Mouse (Mus musculus): ENCODE measurements around the gene Scd3. TPM values are rescaled to one million over a fixed set of nuclear protein-coding genes. Genes with fewer than 3 reads are reported as not detected.

Gene Scd3
- 0.35 and 0.36 TPM in 2 replicates for polyA plus RNA-seq (2016; fragmentation: Nextera tagmentation; extraction: Ambion mirVana)

GRCm38 (mm10) chr19:44203015-44203564 is at the start of gene Scd3:
Scd3 (plus strand) TSS chr19:44203269.
- Histone ChIP-seq H3K27ac (no peak within 1 kb of the TSS), H3K4me1 (no peaks in the 10 kb centered on the region), H3K27me3 (no peaks in the 10 kb centered on the region), H3K4me3 (no peak within 1 kb of the TSS), H3K36me3 (no peaks in the 10 kb centered on the region), H3K9ac (no peak within 1 kb of the TSS), H3K9me3 (no peaks in the 10 kb centered on the region), H3K4me2 (replicated peaks) (no peak within 1 kb of the TSS)
- 91% methylated on average over 9 of the region's 9 CpGs for WGBS
- no peak for ATAC-seq (ENCODE audit: insufficient number of reproducible peaks, insufficient read depth, low FRiP score, low TSS enrichment)

GRCm38 (mm10) chr19:44153781-44154180 is 49.3 kb upstream of the Scd3 start:
- H3K9me3 ChIP-seq, result no peaks in the 10 kb centered on the region
- no peaks in the 10 kb centered on the region for H3K4me1 ChIP-seq
- no peak overlapping the region for H3K4me3 ChIP-seq
- no peak overlapping the region for H3K9ac ChIP-seq
- H3K27me3 ChIP-seq, result peaks cover 8% of the 10 kb centered on the region; the same call in 1 of the 2 replicates
- no peak overlapping the region for H3K4me2 ChIP-seq (replicated peaks)
- 85% methylated on average over 5 of the region's 5 CpGs for WGBS
- no peaks in the 10 kb centered on the region for H3K36me3 ChIP-seq
- ATAC-seq (ENCODE audit: insufficient number of reproducible peaks, insufficient read depth, low FRiP score, low TSS enrichment), result no peak
- H3K27ac ChIP-seq, result no peak overlapping the region

GRCm38 (mm10) chr19:44157005-44157404 is 46.1 kb upstream of the Scd3 start:
- H3K36me3 ChIP-seq, result no peaks in the 10 kb centered on the region
- no peaks in the 10 kb centered on the region for H3K4me1 ChIP-seq
- ATAC-seq (ENCODE audit: insufficient number of reproducible peaks, insufficient read depth, low FRiP score, low TSS enrichment), result no peak
- H3K27me3 ChIP-seq, result peaks cover 2% of the 10 kb centered on the region; the same call in 1 of the 2 replicates
- no peak overlapping the region for H3K27ac ChIP-seq
- 94% methylated on average over 10 of the region's 10 CpGs for WGBS
- no peak overlapping the region for H3K4me3 ChIP-seq
- H3K4me2 ChIP-seq (replicated peaks), result no peak overlapping the region
- H3K9ac ChIP-seq, result no peak overlapping the region
- H3K9me3 ChIP-seq, result no peaks in the 10 kb centered on the region

GRCm38 (mm10) chr19:44159386-44159785 is 43.7 kb upstream of the Scd3 start:
- H3K27ac ChIP-seq, result no peak overlapping the region
- ATAC-seq (ENCODE audit: insufficient number of reproducible peaks, insufficient read depth, low FRiP score, low TSS enrichment), result no peak
- H3K27me3 ChIP-seq, result no peaks in the 10 kb centered on the region
- H3K4me2 ChIP-seq (replicated peaks), result no peak overlapping the region
- H3K4me3 ChIP-seq, result no peak overlapping the region
- no peaks in the 10 kb centered on the region for H3K9me3 ChIP-seq
- 84% methylated on average over 3 of the region's 3 CpGs for WGBS
- H3K4me1 ChIP-seq, result no peaks in the 10 kb centered on the region
- no peaks in the 10 kb centered on the region for H3K36me3 ChIP-seq
- H3K9ac ChIP-seq, result no peak overlapping the region

GRCm38 (mm10) chr19:44161515-44161914 is 41.6 kb upstream of the Scd3 start:
- H3K27me3 ChIP-seq, result no peaks in the 10 kb centered on the region
- WGBS, result 10% methylated on average over 3 of the region's 3 CpGs
- ATAC-seq (ENCODE audit: insufficient number of reproducible peaks, insufficient read depth, low FRiP score, low TSS enrichment), result no peak
- H3K4me1 ChIP-seq, result no peaks in the 10 kb centered on the region
- H3K9ac ChIP-seq, result no peak overlapping the region
- no peak overlapping the region for H3K4me3 ChIP-seq
- H3K36me3 ChIP-seq, result no peaks in the 10 kb centered on the region
- no peak overlapping the region for H3K4me2 ChIP-seq (replicated peaks)
- H3K9me3 ChIP-seq, result no peaks in the 10 kb centered on the region
- H3K27ac ChIP-seq, result no peak overlapping the region

- Histone ChIP-seq H3K4me3 (no peak overlapping the region), H3K9me3 (no peaks in the 10 kb centered on the region), H3K4me2 (replicated peaks) (no peak overlapping the region), H3K27ac (no peak overlapping the region), H3K27me3 (no peaks in the 10 kb centered on the region), H3K4me1 (no peaks in the 10 kb centered on the region), H3K9ac (no peak overlapping the region), H3K36me3 (no peaks in the 10 kb centered on the region)
- ATAC-seq (ENCODE audit: insufficient number of reproducible peaks, insufficient read depth, low FRiP score, low TSS enrichment), result no peak
- WGBS, result 65% methylated on average over 8 of the region's 8 CpGs
Observed at GRCm38 (mm10) chr19:44174835-44175234, 28.2 kb upstream of the Scd3 start.

- 80% methylated on average over 3 of the region's 3 CpGs for WGBS
Observed at GRCm38 (mm10) chr19:44176741-44177140, 26.3 kb upstream of the Scd3 start.

GRCm38 (mm10) chr19:44180502-44180901 is 22.6 kb upstream of the Scd3 start:
- H3K9me3 ChIP-seq, result no peaks in the 10 kb centered on the region
- H3K4me1 ChIP-seq, result no peaks in the 10 kb centered on the region
- H3K27ac ChIP-seq, result no peak overlapping the region
- H3K4me2 ChIP-seq (replicated peaks), result no peak overlapping the region
- no peak overlapping the region for H3K9ac ChIP-seq
- no peak overlapping the region for H3K4me3 ChIP-seq
- H3K27me3 ChIP-seq, result no peaks in the 10 kb centered on the region
- no peaks in the 10 kb centered on the region for H3K36me3 ChIP-seq
- no peak for ATAC-seq (ENCODE audit: insufficient number of reproducible peaks, insufficient read depth, low FRiP score, low TSS enrichment)
- WGBS, result 86% methylated on average over 1 of the region's 1 CpGs

More at GRCm38 (mm10) chr19:44176741-44177140, 26.3 kb upstream of the Scd3 start:
- Histone ChIP-seq H3K4me2 (replicated peaks) (no peak overlapping the region), H3K9me3 (no peaks in the 10 kb centered on the region), H3K9ac (no peak overlapping the region), H3K36me3 (no peaks in the 10 kb centered on the region), H3K27me3 (no peaks in the 10 kb centered on the region), H3K4me1 (no peaks in the 10 kb centered on the region), H3K4me3 (no peak overlapping the region), H3K27ac (no peak overlapping the region)
- no peak for ATAC-seq (ENCODE audit: insufficient number of reproducible peaks, insufficient read depth, low FRiP score, low TSS enrichment)

- no peaks in the 10 kb centered on the region for H3K27me3 ChIP-seq
- no peaks in the 10 kb centered on the region for H3K36me3 ChIP-seq
- no peaks in the 10 kb centered on the region for H3K9me3 ChIP-seq
- 74% methylated on average over 3 of the region's 3 CpGs for WGBS
- no peak overlapping the region for H3K4me3 ChIP-seq
- H3K9ac ChIP-seq, result no peak overlapping the region
- H3K4me2 ChIP-seq (replicated peaks), result no peak overlapping the region
- no peak overlapping the region for H3K27ac ChIP-seq
- H3K4me1 ChIP-seq, result no peaks in the 10 kb centered on the region
- ATAC-seq (ENCODE audit: insufficient number of reproducible peaks, insufficient read depth, low FRiP score, low TSS enrichment), result no peak
Observed at GRCm38 (mm10) chr19:44183968-44184367, 19.1 kb upstream of the Scd3 start.

GRCm38 (mm10) chr19:44189056-44189455 is 14.0 kb upstream of the Scd3 start:
- H3K4me2 ChIP-seq (replicated peaks), result no peak overlapping the region
- no peaks in the 10 kb centered on the region for H3K27me3 ChIP-seq
- H3K9me3 ChIP-seq, result no peaks in the 10 kb centered on the region
- no peak overlapping the region for H3K9ac ChIP-seq
- no peak for ATAC-seq (ENCODE audit: insufficient number of reproducible peaks, insufficient read depth, low FRiP score, low TSS enrichment)
- 90% methylated on average over 4 of the region's 4 CpGs for WGBS
- H3K4me3 ChIP-seq, result no peak overlapping the region
- H3K36me3 ChIP-seq, result no peaks in the 10 kb centered on the region
- H3K27ac ChIP-seq, result no peak overlapping the region
- H3K4me1 ChIP-seq, result no peaks in the 10 kb centered on the region

- 48% methylated on average over 3 of the region's 3 CpGs for WGBS
- no peaks in the 10 kb centered on the region for H3K36me3 ChIP-seq
- no peak within 1 kb of the TSS for H3K27ac ChIP-seq
- no peaks in the 10 kb centered on the region for H3K9me3 ChIP-seq
- no peak within 1 kb of the TSS for H3K4me2 ChIP-seq (replicated peaks)
- H3K4me1 ChIP-seq, result no peaks in the 10 kb centered on the region
- ATAC-seq (ENCODE audit: insufficient number of reproducible peaks, insufficient read depth, low FRiP score, low TSS enrichment), result no peak
- H3K27me3 ChIP-seq, result no peaks in the 10 kb centered on the region
- no peak within 1 kb of the TSS for H3K4me3 ChIP-seq
- H3K9ac ChIP-seq, result no peak within 1 kb of the TSS
Observed at GRCm38 (mm10) chr19:44192342-44192741, 10.7 kb upstream of the Scd3 start, which contains the start of gene Pkd2l1. Pkd2l1 (minus strand) TSS chr19:44192442.

- Histone ChIP-seq H3K27me3 (no peaks in the 10 kb centered on the region), H3K9ac (no peak overlapping the region), H3K9me3 (no peaks in the 10 kb centered on the region), H3K27ac (no peak overlapping the region), H3K36me3 (no peaks in the 10 kb centered on the region), H3K4me1 (no peaks in the 10 kb centered on the region), H3K4me3 (no peak overlapping the region), H3K4me2 (replicated peaks) (no peak overlapping the region)
- no peak for ATAC-seq (ENCODE audit: insufficient number of reproducible peaks, insufficient read depth, low FRiP score, low TSS enrichment)
- WGBS, result 85% methylated on average over 7 of the region's 7 CpGs
Observed at GRCm38 (mm10) chr19:44193906-44194305, 9.2 kb upstream of the Scd3 start.
